Mouse (Mus musculus) megakaryocyte, embryonic 14.5 days (primary cell): Measurements from ENCODE around the gene Egln1. TPM values are rescaled to one million over a fixed set of nuclear protein-coding genes. Genes with fewer than 3 reads are reported as not detected.

ENCODE experiments used
- H3K27me3 ChIP-seq: replicated peaks from 2 replicates; pipeline ENCODE3; 2012; ENCODE audit warnings: inconsistent platforms
- H3K36me3 ChIP-seq: replicated peaks from 2 replicates; pipeline ENCODE3; 2012; ENCODE audit warnings: low read length, inconsistent platforms, mixed read lengths
- H3K4me1 ChIP-seq: 2 replicates; pipeline ENCODE4 v1.6.1; 2012; ENCODE audit warnings: inconsistent platforms
- H3K4me3 ChIP-seq: replicated peaks from 2 replicates; pipeline ENCODE3; 2012; ENCODE audit warnings: moderate library complexity, mild to moderate bottlenecking, inconsistent platforms
- H3K9me3 ChIP-seq: 2 replicates; pipeline ENCODE4 v1.6.1; 2012; ENCODE audit warnings: inconsistent platforms
- FLI1 ChIP-seq: IDR thresholded peaks from 2 replicates; pipeline ENCODE4 v1.6.1; 2012; ENCODE audit warnings: low read length, inconsistent platforms, mixed read lengths
- GATA1 ChIP-seq: IDR thresholded peaks from 3 replicates; pipeline ENCODE4 v1.6.1; 2012; ENCODE audit warnings: mixed read lengths, low read length, inconsistent platforms, borderline replicate concordance
- polyA plus RNA-seq: library from polyadenylated mRNA; stranded (reverse); fragments of >175 nt; gene quantifications from 2 replicates; pipeline ENCODE4 v1.2.3, GENCODE M21; 2012; ENCODE audit warnings: low replicate concordance; ENCODE audit not compliant: insufficient read depth

Gene Egln1
- polyA plus RNA-seq, 1 experiment, result 14.0 TPM

- H3K4me3 ChIP-seq, result no peak overlapping the region
- no peaks in the 10 kb centered on the region for H3K27me3 ChIP-seq
- H3K36me3 ChIP-seq, result peaks cover 99% of the 10 kb centered on the region
- TF ChIP-seq FLI1 (no peak), GATA1 (no peak)
- peaks cover 7% of the 10 kb centered on the region for H3K9me3 ChIP-seq
- H3K4me1 ChIP-seq, result peaks cover 17% of the 10 kb centered on the region
These were observed 60.7 kb downstream of the Egln1 start for GRCm38 (mm10) chr8:124888385-124888784.

- Histone ChIP-seq H3K27me3 (no peaks in the 10 kb centered on the region), H3K9me3 (no peaks in the 10 kb centered on the region), H3K36me3 (peaks cover 97% of the 10 kb centered on the region), H3K4me3 (no peak overlapping the region), H3K4me1 (peaks cover 11% of the 10 kb centered on the region)
- TF ChIP-seq GATA1 (no peak), FLI1 (no peak)
These were observed 70.1 kb downstream of the Egln1 start for GRCm38 (mm10) chr8:124878946-124879526.

GRCm38 (mm10) chr8:124878141-124878540, 71.0 kb downstream of the Egln1 start:
- H3K9me3 ChIP-seq, result no peaks in the 10 kb centered on the region
- TF ChIP-seq FLI1 (no peak), GATA1 (no peak)

GRCm38 (mm10) chr8:124872690-124873089, 76.4 kb downstream of the Egln1 start:
- no peaks in the 10 kb centered on the region for H3K9me3 ChIP-seq
- H3K27me3 ChIP-seq, result no peaks in the 10 kb centered on the region
- H3K4me3 ChIP-seq, result no peak overlapping the region
- H3K4me1 ChIP-seq, result peaks cover 48% of the 10 kb centered on the region
- TF ChIP-seq GATA1, result no peak
- TF ChIP-seq FLI1, result no peak
- H3K36me3 ChIP-seq, result peaks cover 93% of the 10 kb centered on the region

More at GRCm38 (mm10) chr8:124878141-124878540, 71.0 kb downstream of the Egln1 start:
- no peak overlapping the region for H3K4me3 ChIP-seq
- no peaks in the 10 kb centered on the region for H3K27me3 ChIP-seq
- H3K36me3 ChIP-seq, result peaks cover 97% of the 10 kb centered on the region
- H3K4me1 ChIP-seq, result peaks cover 14% of the 10 kb centered on the region

- no peaks in the 10 kb centered on the region for H3K27me3 ChIP-seq
- H3K9me3 ChIP-seq, result no peaks in the 10 kb centered on the region
- no peak for TF ChIP-seq FLI1
- no peak for TF ChIP-seq GATA1
- H3K4me1 ChIP-seq, result peaks cover 54% of the 10 kb centered on the region
- H3K36me3 ChIP-seq, result peaks cover 91% of the 10 kb centered on the region
- peak overlapping the region; percentile 60 for H3K4me3 ChIP-seq
These were observed 77.0 kb downstream of the Egln1 start for GRCm38 (mm10) chr8:124872081-124872480.

- peaks cover 85% of the 10 kb centered on the region for H3K36me3 ChIP-seq
- H3K4me3 ChIP-seq, result no peak overlapping the region
- peaks cover 60% of the 10 kb centered on the region for H3K4me1 ChIP-seq
- no peaks in the 10 kb centered on the region for H3K9me3 ChIP-seq
- no peaks in the 10 kb centered on the region for H3K27me3 ChIP-seq
- TF ChIP-seq FLI1 (no peak), GATA1 (no peak)
These were observed 77.7 kb downstream of the Egln1 start for GRCm38 (mm10) chr8:124871474-124871873.

GRCm38 (mm10) chr8:124869708-124870107, 79.4 kb downstream of the Egln1 start:
- no peak for TF ChIP-seq FLI1
- no peak for TF ChIP-seq GATA1
- peaks cover 78% of the 10 kb centered on the region for H3K4me1 ChIP-seq
- H3K27me3 ChIP-seq, result no peaks in the 10 kb centered on the region
- no peak overlapping the region for H3K4me3 ChIP-seq
- no peaks in the 10 kb centered on the region for H3K9me3 ChIP-seq
- H3K36me3 ChIP-seq, result peaks cover 75% of the 10 kb centered on the region

- no peak for TF ChIP-seq FLI1
- TF ChIP-seq GATA1, result no peak
- peaks cover 80% of the 10 kb centered on the region for H3K4me1 ChIP-seq
- H3K9me3 ChIP-seq, result no peaks in the 10 kb centered on the region
- no peaks in the 10 kb centered on the region for H3K27me3 ChIP-seq
- H3K36me3 ChIP-seq, result peaks cover 49% of the 10 kb centered on the region
- H3K4me3 ChIP-seq, result no peak overlapping the region
These were observed 82.0 kb downstream of the Egln1 start for GRCm38 (mm10) chr8:124867126-124867525.

- Histone ChIP-seq H3K4me1 (peaks cover 79% of the 10 kb centered on the region), H3K9me3 (no peaks in the 10 kb centered on the region), H3K27me3 (no peaks in the 10 kb centered on the region), H3K4me3 (peak overlapping the region; percentile 54), H3K36me3 (peaks cover 45% of the 10 kb centered on the region)
- TF ChIP-seq GATA1, result no peak
- TF ChIP-seq FLI1, result no peak
These were observed 82.5 kb downstream of the Egln1 start for GRCm38 (mm10) chr8:124866669-124867068.

GRCm38 (mm10) chr8:124863729-124864128, 85.4 kb downstream of the Egln1 start:
- Histone ChIP-seq H3K27me3 (no peaks in the 10 kb centered on the region), H3K36me3 (peaks cover 38% of the 10 kb centered on the region), H3K4me1 (peaks cover 90% of the 10 kb centered on the region), H3K9me3 (no peaks in the 10 kb centered on the region), H3K4me3 (peak overlapping the region; percentile 99)
- TF ChIP-seq GATA1 (no peak), FLI1 (no peak)
